Mouse (Mus musculus): ENCODE results near the gene Gm40193.
"Not testable (repeated sequence)": the region's sequence is repeated elsewhere in the genome, so short reads cannot be mapped to it uniquely, and the experiment has no call there.

Gm40193 gene

DNA sequence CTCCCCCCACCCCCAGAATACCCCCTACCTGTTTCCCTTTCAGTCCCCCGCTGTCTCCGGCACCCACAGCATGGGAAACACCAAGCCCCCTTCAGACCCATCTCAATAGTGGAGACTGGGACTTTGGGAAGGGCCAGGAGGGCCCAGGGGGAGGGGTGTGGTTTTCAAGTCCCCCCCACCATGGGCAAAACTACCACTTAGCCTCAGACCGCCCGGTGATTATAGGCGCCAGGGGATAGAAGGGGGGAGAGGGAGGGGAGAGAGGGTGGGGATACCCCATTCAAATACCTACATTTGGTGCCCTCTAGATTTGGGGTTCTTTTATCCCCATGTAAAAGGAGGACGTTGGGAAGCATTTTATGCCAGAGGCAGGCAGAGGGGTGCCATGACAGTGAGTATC lies at the start of gene Gm40193:
Gm40193 (minus strand) TSS at position 101 of the 400 bp plus-strand sequence.
- DNase-seq (ENCODE audit: low read depth) = no peak

DNA sequence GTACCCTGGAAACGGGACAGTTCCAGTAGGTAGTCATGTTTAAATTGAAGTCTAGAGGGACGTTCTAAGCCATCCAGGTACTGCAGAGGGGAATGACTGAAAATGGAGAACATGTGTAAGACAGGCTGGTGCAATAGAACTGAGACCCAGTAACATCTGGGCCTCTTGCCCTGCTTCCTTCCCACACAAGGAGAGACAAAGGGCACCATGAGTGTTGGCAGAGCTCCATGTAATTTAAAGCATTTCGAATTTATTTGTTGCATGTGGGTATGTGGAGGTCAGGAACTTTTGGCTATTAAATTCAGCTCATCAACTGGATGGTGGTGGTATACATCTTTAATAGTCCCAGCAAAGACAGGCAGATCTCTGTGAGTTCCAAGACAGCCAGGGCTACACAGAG lies 49.5 kb upstream of the Gm40193 start:
- peak; percentile 57 for DNase-seq (ENCODE audit: low read depth)

DNA sequence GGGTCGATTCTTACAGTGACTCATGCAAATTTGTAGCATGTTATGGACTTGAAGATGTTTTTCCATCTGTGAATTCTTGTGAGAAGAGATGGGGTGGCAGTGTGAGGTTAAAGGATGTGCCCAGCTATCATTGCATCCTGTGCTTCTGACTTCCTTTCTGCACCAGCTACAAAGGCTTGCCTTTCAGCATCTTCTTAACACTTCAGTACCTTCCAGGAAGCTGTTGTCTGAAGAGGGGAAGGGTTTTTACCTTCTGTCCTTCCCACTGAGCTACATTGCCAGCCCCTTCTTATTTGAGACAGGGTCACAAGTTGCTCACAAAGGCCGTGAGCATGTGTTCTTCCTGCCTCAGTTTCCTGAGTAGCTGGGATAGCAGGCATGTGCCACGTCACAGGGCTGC lies 48.2 kb upstream of the Gm40193 start:
- no peak for DNase-seq (ENCODE audit: low read depth)

DNA sequence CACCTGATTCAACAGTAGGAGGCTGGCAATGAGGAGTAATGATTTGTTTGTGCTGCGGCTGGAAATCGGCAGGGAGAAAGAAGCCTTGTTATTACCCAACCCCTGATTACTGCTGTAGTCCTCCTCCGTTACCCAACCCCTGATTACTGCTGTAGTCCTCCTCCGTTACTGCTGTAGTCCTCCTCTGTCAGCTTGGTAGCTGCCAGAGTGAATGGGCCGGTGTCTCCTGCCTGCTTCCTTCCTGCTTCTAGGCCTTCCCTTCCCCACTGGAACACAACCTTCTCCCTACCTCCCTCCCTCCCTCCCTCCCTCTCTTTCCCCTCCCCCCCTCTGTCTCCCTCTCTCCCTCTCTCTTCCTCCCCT lies 47.6 kb upstream of the Gm40193 start:
- peak; percentile 39 for DNase-seq (ENCODE audit: low read depth)

DNA sequence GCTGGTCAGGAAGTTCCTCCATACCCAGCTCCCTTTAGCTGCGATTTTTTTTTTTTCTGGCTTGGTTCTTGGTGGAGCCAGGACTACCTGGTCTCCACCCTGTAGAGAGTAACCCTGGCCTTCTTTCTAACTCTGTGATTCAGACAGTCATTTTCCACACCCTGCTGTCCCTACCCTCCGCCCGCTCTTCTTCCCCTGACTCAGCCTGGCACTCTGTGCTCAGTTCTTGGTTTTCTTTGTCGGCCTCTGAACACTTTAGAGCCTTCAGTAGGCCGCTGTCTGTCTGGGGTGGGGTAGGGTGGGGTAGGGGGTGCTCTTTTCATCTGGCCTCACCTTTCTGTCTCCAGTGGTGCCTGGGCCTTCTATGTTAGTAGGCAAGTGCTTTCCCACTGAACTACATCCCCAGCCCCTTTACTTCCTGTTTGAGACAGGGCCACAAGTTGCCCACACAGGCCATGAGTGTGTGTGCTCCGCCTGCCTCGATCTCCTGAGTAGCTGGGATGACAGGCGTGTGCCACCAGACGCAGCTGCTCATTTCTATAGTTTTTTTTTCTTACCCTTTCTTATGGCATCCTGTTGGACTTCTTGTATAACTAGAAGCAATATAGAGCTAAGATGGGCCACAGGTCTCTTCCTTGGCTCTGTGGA lies 47.1 kb upstream of the Gm40193 start:
- DNase-seq (ENCODE audit: low read depth) = no peak

DNA sequence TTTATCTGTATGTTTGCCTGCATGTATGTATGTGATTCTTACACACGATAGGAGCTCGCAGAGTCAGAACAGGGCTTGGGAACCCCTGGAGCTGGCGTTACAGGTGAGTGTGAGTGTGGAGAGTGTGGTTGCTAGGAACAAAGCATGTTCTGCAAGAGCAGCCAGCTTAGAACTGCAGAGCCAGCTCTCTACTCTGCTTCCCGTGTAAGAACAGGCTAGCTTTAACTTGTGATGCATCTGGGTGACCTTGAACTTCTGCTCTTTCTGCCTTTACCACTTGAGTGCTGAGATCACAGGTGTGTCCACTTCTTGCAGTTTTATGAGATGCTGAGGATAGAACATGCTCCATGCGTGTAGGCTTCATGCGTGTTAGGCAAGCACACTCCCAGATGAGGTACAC lies 46.2 kb upstream of the Gm40193 start:
- DNase-seq (ENCODE audit: low read depth) = no peak

DNA sequence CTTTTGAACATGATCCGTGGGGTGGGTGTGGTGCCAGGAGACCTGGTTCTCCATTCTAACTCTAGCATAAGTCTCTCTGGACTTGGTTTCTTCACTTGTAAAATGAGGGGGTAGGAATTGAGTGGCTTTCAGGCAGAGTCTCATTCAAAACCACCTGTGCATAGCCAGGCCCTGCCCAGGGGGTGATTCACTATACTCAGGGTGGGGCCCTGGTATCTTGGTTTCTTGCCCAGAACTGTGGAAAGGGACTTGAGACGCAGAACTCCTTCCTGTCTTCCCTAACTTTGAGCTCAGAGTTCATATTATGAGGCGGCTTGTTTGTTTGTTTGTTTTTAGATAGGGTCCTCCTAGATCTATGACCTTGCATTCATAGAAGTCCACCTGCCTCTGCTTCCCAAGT lies 44.5 kb upstream of the Gm40193 start:
- peak; percentile 67 for DNase-seq (ENCODE audit: low read depth)

DNA sequence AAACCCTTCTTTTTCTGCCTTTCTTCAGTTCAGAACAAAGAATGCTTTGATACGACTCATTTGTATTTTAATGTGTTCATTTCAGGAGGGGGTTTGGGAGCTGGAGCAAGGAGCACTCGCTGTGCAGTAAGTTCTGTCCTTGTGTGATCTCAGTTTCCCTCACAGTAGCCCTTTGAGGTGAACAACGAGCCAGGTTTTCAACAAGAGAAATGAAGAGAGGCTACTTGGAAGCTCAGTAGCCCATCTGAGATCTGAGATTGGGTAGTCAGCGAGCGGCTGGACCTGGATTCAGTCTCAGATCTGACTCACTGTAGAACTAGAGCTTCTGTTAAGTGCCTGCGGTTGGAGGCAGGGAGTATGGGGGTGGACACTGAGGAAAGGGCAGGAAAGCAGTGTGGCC lies 41.1 kb upstream of the Gm40193 start:
- peak; percentile 77 for DNase-seq (ENCODE audit: low read depth)

DNA sequence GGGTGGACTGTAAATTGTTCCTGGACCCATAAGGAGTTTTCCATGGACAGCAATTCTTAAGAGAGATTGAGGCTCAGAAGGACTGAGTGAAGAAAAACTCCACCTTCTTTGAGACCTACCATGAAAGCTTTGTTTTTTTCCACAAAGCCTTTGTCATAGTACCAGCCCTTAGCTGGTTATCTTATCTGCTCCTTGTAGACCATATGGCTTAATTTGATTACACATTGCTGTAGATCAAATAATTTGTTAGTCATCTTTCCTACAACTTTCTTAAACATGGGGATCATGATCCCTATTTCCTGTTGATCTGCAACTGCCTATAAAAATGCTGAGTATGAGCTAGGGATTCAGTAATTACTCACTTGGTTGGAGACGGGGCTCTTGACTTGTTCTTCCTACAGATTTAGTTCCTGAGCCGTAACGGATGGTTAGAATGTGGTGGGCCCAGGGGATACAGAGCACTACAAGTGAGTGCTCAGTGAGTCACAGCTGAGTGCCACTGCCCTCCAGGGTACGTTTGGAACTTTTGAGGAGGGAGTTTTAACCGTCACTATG lies 39.7 kb upstream of the Gm40193 start:
- DNase-seq (ENCODE audit: low read depth) = no peak

DNA sequence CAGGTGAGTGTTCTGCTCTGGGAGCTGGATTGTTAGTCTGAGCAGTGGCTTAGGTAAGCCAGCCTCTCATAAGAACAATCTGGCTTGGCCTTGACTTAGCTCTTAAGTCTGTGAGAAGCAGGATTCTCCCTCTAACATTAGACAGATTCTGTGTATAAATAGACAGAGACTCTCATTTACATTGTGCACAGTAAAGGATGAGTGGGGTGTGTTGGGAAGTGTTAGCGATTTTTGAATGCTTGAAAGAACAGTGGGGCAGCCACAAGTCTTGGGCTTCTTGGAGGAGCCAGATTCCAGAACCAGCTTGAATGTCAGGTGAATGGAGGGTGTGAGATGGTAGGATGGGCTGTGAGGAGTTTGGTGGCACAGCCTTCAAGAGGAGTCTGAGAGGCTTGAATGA lies 38.9 kb upstream of the Gm40193 start:
- DNase-seq (ENCODE audit: low read depth) = no peak

DNA sequence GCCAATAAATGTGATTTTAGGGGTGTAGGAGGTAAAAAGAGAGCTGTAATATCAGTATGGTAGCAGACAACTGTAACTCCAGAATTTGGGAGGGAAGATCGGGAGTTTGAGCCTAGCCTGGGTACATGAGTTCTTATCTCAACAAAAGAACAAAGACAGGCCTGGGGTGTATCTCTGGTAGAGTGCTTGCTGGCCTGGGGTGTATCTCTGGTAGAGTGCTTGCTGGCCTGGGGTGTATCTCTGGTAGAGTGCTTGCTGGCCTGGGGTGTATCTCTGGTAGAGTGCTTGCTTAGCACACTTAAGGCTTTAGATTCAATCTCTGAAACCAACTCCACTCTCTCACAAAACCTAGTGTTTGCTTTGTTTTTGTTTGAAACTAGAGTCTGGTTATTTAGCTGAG lies 37.9 kb upstream of the Gm40193 start:
- not testable (repeated sequence) for DNase-seq (ENCODE audit: low read depth)

DNA sequence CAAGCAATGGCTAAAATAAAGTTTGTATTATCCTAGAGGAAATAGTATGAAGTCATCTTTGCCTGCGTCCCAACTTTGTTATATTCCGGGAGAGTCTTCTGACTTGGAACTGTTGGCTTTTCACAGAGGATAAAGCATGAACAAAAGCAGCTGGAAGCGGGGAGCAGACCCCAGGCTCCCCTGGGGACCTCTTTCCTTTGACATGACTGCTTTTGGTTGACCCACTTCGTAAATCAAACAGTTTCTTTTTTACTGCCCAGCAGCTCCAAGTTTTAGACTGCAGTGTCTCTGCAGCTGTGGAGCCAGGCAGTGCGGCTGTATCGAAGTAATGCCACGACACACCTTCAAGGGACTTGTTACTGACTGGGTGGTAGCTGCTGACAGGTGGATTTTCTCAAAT lies 33.8 kb upstream of the Gm40193 start:
- no peak for DNase-seq (ENCODE audit: low read depth)

DNA sequence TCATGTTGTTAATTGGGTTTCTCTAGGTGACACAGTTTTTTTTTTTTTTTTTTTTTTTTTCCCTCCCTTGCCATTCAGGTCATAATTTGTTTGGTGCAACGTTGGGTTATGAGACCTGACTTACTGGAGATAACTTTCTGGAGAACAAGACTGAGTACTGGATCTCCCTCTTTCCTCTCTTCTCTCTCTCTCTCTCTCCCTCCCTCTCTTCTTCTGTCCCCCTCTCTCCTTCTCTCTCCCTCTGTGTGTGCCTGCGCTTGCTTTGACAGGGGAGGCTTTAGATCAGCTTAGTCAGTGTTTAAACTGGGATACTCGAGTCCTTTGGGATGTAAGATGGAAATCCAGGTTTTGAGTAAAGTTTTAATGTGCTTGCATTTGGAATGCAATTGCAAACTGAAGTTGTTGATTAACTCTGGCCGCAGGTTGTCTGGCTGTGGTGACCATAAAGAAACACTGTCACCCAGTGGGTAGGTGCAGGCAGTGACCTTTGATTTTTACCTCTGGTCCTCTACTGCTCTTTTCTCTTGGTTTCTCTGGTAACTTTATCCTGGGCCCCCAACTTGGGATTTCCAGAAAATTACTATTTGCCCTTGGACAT lies 31.6 kb upstream of the Gm40193 start:
- DNase-seq (ENCODE audit: low read depth) = no peak

DNA sequence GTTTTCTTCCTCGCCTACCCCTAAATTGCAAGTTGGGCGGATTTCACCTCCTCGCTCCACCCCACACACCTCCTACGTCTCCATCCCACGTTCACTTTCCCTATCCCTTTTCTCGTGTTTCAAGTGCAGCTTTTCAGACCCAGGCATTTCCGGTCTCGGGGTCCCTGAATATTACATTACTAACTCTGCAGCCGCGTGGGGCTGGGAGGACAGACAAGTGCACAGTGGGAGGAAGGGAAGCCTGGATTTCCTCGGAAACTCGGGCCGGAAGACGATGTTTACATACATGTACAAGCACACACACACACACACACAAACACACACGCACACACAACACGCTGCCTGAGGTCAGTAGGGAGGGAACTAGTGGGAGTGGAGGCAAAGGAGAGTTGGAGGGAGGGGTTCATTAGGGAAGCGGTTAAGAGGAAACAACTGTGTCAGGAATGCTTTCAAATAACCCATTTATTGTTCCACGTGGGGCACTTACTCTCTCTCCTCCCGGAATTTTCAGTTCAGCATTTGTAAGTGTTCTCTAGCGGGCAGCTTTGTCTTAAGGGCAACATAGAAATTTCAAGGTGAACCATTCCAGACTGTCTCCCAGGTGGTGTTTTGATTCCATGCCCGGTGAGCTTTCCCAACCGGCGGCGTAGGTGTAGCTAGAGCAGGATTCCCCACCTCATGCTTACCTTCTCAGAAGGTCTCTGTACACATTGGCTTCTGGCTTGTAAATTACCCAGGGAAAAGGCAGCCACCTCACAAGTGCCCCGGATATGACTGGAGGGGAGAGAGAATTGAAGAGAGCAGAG lies 30.9 kb upstream of the Gm40193 start:
- DNase-seq (ENCODE audit: low read depth) = no peak

DNA sequence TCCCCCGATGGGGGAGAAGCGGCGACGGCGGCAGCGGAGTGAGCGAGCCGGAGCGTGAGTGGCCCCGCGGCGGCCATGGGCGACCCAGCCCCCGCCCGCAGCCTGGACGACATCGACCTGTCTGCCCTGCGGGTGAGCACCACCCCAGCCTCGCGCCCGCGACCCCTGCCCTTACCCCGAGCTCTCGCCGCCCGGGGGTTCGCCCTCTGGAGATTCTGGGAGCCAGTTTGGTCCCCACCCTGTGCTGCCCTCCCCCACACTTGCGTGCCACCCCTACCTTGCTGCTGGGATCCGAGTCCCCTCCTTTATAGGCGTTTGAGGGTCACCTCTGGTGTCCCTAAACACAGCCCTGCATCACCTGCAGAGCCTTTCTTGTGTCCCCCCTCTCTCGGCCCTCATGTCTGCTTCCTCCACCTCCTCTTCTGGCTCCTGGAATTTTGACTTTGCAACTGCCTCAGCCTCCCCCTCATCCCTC lies 30.3 kb upstream of the Gm40193 start:
- no peak for DNase-seq (ENCODE audit: low read depth)

DNA sequence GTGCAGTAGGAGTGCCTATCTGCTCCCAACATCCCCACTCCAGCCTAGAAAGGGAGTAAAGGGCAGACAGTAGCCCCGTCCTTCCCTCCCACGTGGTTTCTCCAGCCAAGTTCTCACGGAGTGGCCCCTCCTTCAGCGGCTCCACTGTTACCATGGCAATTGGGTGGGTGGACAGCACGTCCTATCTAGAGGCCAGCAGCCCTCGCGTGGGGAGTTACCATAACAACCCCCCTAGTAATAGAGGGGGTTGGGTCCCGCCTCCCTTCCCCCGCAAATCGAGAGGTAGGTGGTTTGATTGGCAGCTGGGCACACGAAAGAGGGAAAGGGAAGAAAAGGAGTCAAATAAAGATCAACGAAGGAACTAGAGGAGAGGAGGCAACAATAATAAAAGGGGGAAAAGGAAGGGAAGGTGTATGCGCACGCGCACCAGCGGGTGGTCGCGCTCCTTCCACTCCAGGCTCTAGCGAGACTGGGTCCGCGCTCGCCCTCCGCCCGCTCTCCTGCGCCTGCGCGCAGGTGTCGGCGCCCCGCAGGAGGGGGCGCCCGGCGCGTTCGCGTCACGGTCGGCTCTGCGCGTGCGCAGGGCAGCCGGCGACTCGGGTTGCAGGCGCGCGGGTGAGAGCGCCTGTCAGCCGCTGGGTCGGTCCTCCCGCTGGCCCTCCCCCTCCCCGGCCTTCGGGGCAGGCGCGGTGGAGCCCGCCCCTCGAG lies 29.7 kb upstream of the Gm40193 start, which contains the start of gene Mink1:
Mink1 (plus strand) TSS at position 595 of the 708 bp plus-strand sequence.
- DNase-seq (ENCODE audit: low read depth) = peak; percentile 93

DNA sequence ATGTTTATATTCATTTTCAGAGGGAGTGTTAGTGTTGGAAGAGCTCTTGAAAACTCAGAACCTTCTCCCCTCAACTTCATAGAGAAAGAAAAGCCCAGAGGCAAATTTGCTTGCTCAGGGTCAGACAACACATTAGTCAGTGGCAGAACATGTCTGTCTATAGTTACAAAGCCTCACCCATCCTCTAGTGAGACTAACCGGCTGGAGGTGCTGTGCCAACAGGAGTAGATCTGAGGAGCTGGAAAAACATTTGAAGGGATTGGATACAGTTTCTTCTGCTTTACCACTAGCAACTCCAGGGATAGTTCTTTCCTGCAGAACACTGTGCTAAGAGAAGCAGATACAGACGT lies 29.2 kb upstream of the Gm40193 start:
- no peak for DNase-seq (ENCODE audit: low read depth)

DNA sequence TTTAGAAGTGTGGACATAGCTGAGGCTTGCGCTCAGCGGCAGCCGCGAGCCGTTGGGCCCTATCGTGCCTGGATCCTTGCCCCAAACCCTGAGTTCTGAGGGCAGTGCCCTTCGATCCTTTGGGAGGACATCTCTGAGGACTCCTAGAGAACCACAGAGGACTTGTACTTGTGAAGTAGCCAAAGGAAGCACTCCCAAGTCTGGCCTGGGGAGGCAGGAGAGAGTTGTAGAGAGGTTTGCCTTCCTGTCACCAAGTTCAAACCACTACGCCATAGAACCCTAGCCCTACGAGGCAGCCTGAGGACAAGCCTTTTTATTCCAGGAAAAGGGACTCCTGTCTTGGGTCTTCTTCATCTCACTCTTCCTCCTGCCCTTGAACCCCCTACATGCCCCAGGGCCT lies 24.8 kb upstream of the Gm40193 start:
- DNase-seq (ENCODE audit: low read depth) = no peak

DNA sequence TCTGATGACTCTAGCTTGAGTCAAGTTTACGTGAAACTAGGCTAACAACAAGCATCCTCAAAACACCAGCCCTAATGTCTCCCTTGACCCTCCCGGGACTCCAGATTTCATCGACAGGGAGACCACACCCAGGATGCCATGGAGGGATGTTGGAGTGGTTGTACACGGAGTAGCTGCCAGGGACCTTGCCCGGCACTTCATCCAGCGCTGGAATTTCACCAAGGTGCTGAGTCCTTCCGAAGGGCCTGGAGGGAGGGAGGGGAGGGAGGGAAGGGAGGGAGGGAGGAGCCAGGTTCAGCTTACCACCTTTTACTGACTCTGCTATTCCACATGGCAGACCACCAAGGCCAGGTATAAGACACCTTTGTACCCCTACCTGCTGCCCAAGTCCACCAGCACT lies 21.2 kb upstream of the Gm40193 start:
- peak; percentile 14 for DNase-seq (ENCODE audit: low read depth)

DNA sequence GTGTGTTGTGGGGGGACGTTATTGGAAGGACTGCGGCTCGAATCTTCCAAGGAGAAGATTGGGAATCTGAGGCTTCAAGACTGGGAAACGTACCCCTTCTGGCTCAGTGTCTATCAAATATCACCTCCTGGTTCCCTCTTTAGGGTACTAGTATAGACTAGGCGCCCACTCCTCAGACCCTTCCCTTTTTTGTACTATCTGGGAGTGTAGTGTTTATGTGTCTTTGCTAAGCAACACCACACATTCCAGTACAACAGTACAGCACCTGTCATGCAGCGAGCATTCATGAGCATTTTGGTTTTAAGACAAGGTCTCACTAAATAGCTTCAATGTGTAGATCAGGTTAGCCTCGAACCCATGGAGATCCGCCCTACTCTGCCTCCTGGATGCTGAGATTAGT lies 18.8 kb upstream of the Gm40193 start:
- DNase-seq (ENCODE audit: low read depth) = no peak

DNA sequence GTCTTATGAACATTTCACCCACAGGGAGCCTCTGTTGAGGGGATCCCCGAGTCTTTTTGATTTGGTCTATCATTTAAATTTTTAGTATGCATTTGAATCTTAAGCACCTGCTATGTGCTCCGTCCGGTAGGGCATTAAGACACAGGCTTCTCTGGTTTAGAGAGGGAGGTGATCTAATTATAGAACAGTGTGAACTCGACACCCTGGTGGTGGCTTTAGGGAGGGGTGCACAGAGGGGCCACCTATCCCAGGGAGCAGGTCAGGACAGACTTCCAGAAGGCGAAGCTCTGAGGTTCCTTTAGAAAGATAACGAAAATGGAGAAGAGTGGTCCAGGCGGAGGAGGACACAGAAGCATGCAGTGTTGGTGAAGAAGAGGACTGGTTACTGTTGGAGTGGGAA lies 11.8 kb upstream of the Gm40193 start:
- no peak for DNase-seq (ENCODE audit: low read depth)

DNA sequence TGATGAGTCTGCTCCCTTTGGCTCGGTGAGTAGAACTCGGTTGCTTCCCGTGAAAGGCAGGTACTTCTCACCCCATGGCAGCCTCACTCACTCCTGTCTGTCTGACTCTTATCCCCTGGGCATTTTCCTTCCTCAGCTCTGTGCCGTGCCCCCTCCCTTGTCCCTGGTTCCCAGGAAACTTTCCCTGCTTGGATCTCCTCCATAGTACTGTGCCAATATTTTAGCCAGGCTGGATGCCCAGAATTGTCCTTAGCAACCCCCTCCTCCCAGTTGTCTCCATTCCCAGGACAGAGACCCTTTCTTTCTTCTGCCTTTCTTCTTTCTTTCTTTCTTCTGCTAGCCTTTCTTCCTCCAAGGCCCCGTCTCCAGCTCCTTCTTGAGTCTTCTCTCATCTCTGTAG lies 8.7 kb upstream of the Gm40193 start:
- DNase-seq (ENCODE audit: low read depth) = no peak
